Mouse (Mus musculus) brain, embryonic 14.5 days (tissue): ENCODE data around the gene Krt90. TPM values are rescaled to one million over a fixed set of nuclear protein-coding genes. Genes with fewer than 3 reads are reported as not detected.

Source experiments
- DNase-seq: peaks from one replicate; pipeline ENCODE4 v3.0.0-alpha.2; 2011; ENCODE audit warnings: low read depth
- CTCF ChIP-seq: fragments of 200-500 bp; IDR thresholded peaks from 2 replicates; pipeline ENCODE4 v1.5.1; 2012; ENCODE audit warnings: inconsistent platforms, mild to moderate bottlenecking, moderate library complexity, borderline replicate concordance; ENCODE audit not compliant: insufficient read depth, insufficient read length; ENCODE audit errors: extremely low read depth
- POLR2A ChIP-seq: fragments of 200-500 bp; IDR thresholded peaks from 2 replicates; pipeline ENCODE4 v1.6.1; 2012; ENCODE audit warnings: mild to moderate bottlenecking, inconsistent platforms, borderline replicate concordance; ENCODE audit not compliant: poor library complexity, insufficient read depth, insufficient read length, severe bottlenecking; ENCODE audit errors: extremely low read depth
- polyA plus RNA-seq: library from polyadenylated mRNA; depleted of rRNA; stranded (reverse); fragments of >200 nt; gene quantifications from 2 replicates; pipeline ENCODE4 v1.2.3, GENCODE M21; 2012; rRNA removed

Krt90 gene
- polyA plus RNA-seq, 1 experiment: 0.11 TPM

DNA sequence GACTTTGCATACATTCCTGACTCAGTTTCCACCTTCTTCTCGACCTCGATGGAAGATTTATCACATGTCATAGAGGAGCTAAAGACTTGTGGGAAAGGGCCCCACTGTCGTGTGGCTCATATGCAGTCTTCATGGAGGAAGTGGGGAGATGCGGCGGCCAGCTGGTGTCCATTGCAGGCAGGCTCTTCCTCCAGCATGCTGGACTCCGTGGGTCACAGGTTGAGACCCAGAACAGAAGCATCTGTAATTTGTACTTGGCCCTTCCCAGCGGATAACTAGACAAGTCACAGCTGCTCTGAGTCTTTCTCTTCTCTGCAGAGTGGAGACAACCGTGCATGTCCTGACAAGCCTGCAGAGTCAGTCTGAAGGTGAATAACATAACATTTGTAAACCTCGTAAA lies 54.5 kb downstream of the Krt90 start:
- DNase-seq: no peak
- no peak for TF ChIP-seq POLR2A
- no peak for TF ChIP-seq CTCF

DNA sequence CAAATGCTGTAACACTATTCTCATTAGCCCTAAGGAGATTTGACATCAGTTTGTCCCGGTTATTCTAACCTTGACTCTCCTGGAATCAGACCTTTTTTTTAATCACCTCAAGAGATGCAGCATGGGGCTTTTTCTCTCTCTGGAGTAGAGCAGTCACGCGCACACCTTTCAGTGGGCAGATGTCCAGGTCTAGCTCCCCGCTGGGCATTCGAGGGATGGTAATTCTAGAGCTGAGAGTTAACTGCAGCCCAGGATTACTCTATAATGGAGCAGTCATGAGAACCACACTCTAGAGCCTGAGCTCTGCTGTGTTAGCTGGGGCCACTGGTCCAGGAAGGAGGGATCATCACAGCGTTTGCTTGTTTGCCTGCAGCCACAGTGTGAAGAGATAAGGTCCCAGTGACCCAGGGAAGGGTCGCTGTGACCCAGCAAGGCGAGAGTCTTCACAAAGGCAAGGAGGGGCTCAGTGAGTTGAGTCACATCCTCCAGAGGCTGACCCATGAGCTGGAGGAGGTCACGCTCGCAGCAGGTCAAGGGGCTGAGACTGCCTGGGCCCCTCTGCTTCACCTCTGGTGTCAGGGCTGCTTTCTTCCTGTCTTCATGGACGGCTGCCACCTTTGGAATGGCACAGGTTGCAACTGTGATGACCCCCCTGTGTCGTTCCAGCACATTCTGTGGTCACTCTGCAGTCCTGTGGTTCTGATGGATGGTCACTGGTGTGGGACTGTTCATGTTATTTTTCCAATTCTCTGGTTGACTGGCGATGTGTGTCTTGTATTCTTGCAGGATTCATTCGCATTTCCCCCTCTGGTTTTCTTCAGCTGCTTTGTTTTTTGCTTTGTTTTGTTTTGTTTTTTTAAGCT lies 55.6 kb downstream of the Krt90 start:
- no peak for DNase-seq
- TF ChIP-seq POLR2A (no peak), CTCF (no peak)

Other genes starting within 250 kb of the Krt90 start
- gene Krt80, start 192.8 kb downstream of the Krt90 start, polyA plus RNA-seq: 0.19 and 0.22 TPM in 2 replicates
- gene Krt7, start 151.9 kb downstream of the Krt90 start, polyA plus RNA-seq: 1.4 and 4.1 TPM in 2 replicates
- 0.11 and 0.18 TPM in 2 replicates for gene Krt87, start 124.1 kb downstream of the Krt90 start, polyA plus RNA-seq
- gene Krt88, start 115.2 kb downstream of the Krt90 start, polyA plus RNA-seq: not detected in 2 replicates
- gene Krt81, start 99.2 kb downstream of the Krt90 start, polyA plus RNA-seq: not detected in 2 replicates
- gene Krt86, start 89.5 kb downstream of the Krt90 start, polyA plus RNA-seq: 0.08 TPM in 1 of 2 replicates, not detected in the other
- not detected in 2 replicates for gene Krt83, start 71.4 kb downstream of the Krt90 start, polyA plus RNA-seq
- not detected in 2 replicates for gene Gm49425, start 45.7 kb downstream of the Krt90 start, polyA plus RNA-seq
- not detected in 2 replicates for gene Krt84, start 30.1 kb downstream of the Krt90 start, polyA plus RNA-seq
- not detected in 2 replicates for gene Krt82, start 12.3 kb downstream of the Krt90 start, polyA plus RNA-seq
- 0.06 and 0.07 TPM in 2 replicates for gene Krt75, start 11.0 kb upstream of the Krt90 start, polyA plus RNA-seq
- not detected in 2 replicates for gene Gm5414, start 65.2 kb upstream of the Krt90 start, polyA plus RNA-seq
- gene Gm5478, start 84.4 kb upstream of the Krt90 start, polyA plus RNA-seq: not detected in 2 replicates
- gene Krt6b, start 117.3 kb upstream of the Krt90 start, polyA plus RNA-seq: not detected in 2 replicates
- 0.29 and 0.57 TPM in 2 replicates for gene Krt6a, start 131.4 kb upstream of the Krt90 start, polyA plus RNA-seq
- 33.7 and 53.0 TPM in 2 replicates for gene Krt5, start 149.9 kb upstream of the Krt90 start, polyA plus RNA-seq
- gene Krt71, start 180.2 kb upstream of the Krt90 start, polyA plus RNA-seq: 0.09 and 0.18 TPM in 2 replicates
- gene Krt72, start 223.5 kb upstream of the Krt90 start, polyA plus RNA-seq: 0.04 and 0.08 TPM in 2 replicates
- gene Krt73, start 239.4 kb upstream of the Krt90 start, polyA plus RNA-seq: 0.78 and 0.98 TPM in 2 replicates